Mouse (Mus musculus) heart, embryonic 11.5 days (tissue): ENCODE data around the gene Grsf1. TPM values are rescaled to one million over a fixed set of nuclear protein-coding genes. Genes with fewer than 3 reads are reported as not detected.

Experiments used
- ATAC-seq: fragments of 200-750 bp; cut with Nextera tagmentation; replicated peaks from 2 replicates; pipeline ENCODE4 v1.8.0; 2017; ENCODE audit warnings: moderate library complexity; ENCODE audit not compliant: insufficient number of reproducible peaks, low FRiP score, low TSS enrichment
- H3K27ac ChIP-seq: fragments of 300-500 bp; sonication (generic); 2 replicates; pipeline ENCODE4 v1.5.1; 2014; ENCODE audit warnings: mild to moderate bottlenecking, low read depth, low read length
- H3K27me3 ChIP-seq: fragments of 300-500 bp; sonication (generic); 2 replicates; pipeline ENCODE4 v1.6.1; 2014; ENCODE audit warnings: mild to moderate bottlenecking, low read length, mixed read lengths; ENCODE audit not compliant: control insufficient read depth, insufficient read depth
- H3K36me3 ChIP-seq: fragments of 300-500 bp; sonication (generic); 2 replicates; pipeline ENCODE4 v1.6.1; 2014; ENCODE audit warnings: mild to moderate bottlenecking, low read length, moderate library complexity, mixed read lengths; ENCODE audit not compliant: control insufficient read depth, insufficient read depth
- H3K4me1 ChIP-seq: fragments of 300-500 bp; sonication (generic); 2 replicates; pipeline ENCODE4 v1.6.1; 2014; ENCODE audit warnings: low read length; ENCODE audit not compliant: control insufficient read depth, insufficient read depth
- H3K4me2 ChIP-seq: fragments of 300-500 bp; sonication (generic); 2 replicates; pipeline ENCODE4 v1.6.1; 2014; ENCODE audit warnings: mild to moderate bottlenecking, moderate library complexity
- H3K4me3 ChIP-seq: fragments of 300-500 bp; sonication (generic); 2 replicates; pipeline ENCODE4 v1.5.1; 2014; ENCODE audit warnings: low read depth, low read length
- H3K9ac ChIP-seq: fragments of 300-500 bp; sonication (generic); 2 replicates; pipeline ENCODE4 v1.6.1; 2014; ENCODE audit warnings: mild to moderate bottlenecking, low read depth, low read length, moderate library complexity
- H3K9me3 ChIP-seq: fragments of 300-500 bp; sonication (generic); replicated peaks from 2 replicates; pipeline ENCODE4 v1.6.1; 2016; ENCODE audit warnings: low read length; ENCODE audit not compliant: control insufficient read depth
- WGBS: fragments of 180-500 bp; shearing (Covaris S2); extraction: QIAGEN DNeasy Blood & Tissue Kit; methylation state at CpG from one replicate; pipeline ENCODE4 v1.1.7; 2014; ENCODE audit not compliant: insufficient replicate concordance; 5-methylcytosine and 5-hydroxymethylcytosine counted together
- polyA plus RNA-seq: library from polyadenylated mRNA; unstranded; fragments of >200 nt; fragmentation: Nextera tagmentation; extraction: Ambion mirVana; gene quantifications from 2 replicates; pipeline ENCODE4 v1.2.1, GENCODE M21; 2014

Gene Grsf1
- polyA plus RNA-seq, 1 experiment from 2014 or later, result 72.7 TPM

DNA sequence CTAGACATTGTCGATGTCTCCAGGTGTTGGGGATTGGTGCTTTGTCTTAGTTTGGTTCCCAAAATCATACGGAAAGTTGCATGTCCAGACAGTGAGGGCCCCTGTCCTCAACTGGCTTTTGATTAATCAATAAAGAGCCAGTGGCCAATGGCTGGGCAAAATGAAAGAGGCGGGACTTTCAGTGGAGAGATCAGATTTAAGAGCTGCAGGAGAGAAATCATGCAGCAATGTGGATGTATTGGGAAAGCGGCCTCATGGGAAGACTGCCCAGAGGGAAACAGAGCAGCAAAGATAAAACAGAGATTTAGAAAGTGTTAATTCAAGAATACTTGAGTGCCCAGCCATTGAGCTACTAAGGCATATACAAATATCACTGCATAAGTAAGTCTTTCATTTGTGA lies 16.6 kb upstream of the Grsf1 start:
- Histone ChIP-seq H3K36me3 (no peaks in the 10 kb centered on the region), H3K4me3 (no peak overlapping the region), H3K4me1 (no peaks in the 10 kb centered on the region), H3K4me2 (no peak overlapping the region), H3K9me3 (no peaks in the 10 kb centered on the region), H3K27me3 (no peaks in the 10 kb centered on the region), H3K9ac (no peak overlapping the region), H3K27ac (no peak overlapping the region)
- ATAC-seq, result no peak
- 86% methylated on average over 4 of the region's 4 CpGs for WGBS

DNA sequence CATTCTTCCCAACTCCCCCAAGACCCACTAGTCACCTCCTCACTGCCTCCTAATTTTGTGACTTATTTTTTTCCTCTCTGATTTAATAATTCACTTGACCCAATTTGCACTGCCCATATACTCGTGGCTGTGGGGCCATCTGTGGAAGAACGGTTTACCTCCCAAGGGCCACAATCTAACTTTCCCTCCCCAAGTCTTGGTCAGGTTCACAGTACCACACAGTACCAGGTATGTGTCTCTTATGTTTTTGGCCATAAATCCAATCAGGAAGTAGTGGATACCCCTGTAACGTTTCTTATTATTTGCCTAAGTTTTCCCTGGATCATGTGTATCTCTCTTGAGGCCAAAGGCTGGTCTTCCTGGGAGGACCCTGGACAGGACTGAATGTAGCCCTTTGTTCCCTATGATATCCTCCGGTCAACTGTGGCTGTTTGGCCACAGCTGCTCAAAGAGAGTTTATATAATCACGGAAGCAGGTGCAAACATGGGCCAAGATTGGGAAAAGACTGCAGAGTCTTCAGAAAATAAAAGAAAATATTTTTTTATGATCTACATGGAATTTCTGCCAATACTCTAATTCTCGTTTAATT lies 15.6 kb upstream of the Grsf1 start:
- Histone ChIP-seq H3K9me3 (no peaks in the 10 kb centered on the region), H3K36me3 (no peaks in the 10 kb centered on the region), H3K4me1 (no peaks in the 10 kb centered on the region), H3K27ac (no peak overlapping the region), H3K4me3 (no peak overlapping the region), H3K27me3 (no peaks in the 10 kb centered on the region), H3K4me2 (no peak overlapping the region), H3K9ac (no peak overlapping the region)
- 73% methylated on average over 6 of the region's 6 CpGs for whole genome bisulfite sequencing
- ATAC-seq, result no peak

DNA sequence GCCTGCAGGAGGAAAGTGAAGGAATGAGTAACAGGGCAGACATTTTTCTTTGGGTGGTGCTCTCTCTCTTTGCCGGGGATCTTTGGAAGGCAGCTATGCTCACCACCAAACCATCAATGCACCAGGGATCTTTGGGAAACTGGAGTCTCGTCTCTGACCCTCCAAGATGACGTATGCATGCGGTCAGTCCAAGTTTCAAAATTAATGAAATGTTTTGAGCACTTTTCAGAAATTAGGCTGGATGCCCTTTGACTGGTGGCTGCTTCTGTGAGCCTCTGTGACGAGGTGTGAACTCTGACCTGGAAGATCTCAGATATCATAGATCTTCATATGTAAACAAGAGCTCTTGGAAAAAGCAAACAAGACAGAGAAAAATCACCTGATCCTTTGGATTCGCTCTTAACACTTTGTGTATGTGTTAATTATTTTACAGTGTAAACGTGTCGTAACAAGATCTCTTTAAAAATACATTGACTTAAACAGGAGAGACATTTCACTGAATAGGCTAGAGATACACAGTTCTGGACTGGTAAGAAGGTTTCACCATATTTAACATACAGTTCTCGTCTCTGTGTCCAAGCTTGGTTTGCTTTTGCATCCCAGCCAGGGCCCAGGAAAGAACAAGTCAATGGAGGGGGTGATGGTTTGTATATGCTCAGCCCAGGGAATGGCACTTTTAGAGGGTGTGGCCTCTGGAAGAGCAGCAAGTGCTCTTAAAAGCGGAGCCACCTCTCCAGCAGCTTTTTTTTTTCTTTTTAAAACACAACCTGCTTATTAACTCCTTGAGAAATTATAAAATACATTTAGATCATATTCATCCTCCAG lies 14.9 kb upstream of the Grsf1 start:
- Histone ChIP-seq H3K4me3 (no peak overlapping the region), H3K4me1 (no peaks in the 10 kb centered on the region), H3K9ac (no peak overlapping the region), H3K27ac (no peak overlapping the region), H3K27me3 (0 out of 2 replicates have a peak, but pooled peaks cover 2% of the 10 kb centered on the region), H3K36me3 (no peaks in the 10 kb centered on the region), H3K9me3 (no peaks in the 10 kb centered on the region), H3K4me2 (no peak overlapping the region)
- ATAC-seq, result no peak
- WGBS, result 65% methylated on average over 10 of the region's 10 CpGs

DNA sequence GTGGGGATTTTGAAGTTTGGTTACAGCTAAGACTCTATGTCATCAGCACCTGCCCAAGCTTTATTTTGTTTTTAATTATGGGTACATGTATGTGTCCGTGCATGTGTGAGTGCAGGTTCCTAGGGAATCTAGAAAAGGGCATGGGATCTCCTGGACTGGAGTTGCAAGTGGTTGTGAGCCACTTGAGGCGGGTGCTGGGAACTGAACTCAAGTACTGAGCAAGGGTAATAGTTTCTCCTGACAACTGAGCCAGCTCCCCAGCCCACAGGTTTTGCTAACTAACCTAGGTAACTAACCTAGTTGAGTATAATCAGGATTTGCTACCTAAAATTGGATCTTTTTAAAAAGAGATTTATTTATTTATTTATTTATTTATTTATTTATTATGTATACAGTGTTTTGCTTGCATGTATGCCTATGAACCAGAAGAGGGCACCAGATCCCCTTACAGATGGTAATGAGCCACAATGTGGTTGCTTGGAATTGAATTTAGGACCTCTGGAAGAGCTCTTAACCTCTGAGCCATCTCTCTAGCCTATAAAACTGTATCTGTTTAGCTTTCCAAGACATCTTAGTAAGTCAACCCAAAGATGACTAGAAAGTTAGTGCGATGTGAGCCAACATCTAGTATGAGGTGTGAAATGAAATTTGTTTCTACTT lies 13.4 kb upstream of the Grsf1 start:
- Histone ChIP-seq H3K36me3 (no peaks in the 10 kb centered on the region), H3K27ac (no peak overlapping the region), H3K9me3 (no peaks in the 10 kb centered on the region), H3K4me2 (no peak overlapping the region), H3K9ac (no peak overlapping the region), H3K4me3 (no peak overlapping the region), H3K4me1 (no peaks in the 10 kb centered on the region), H3K27me3 (0 out of 2 replicates have a peak, but pooled peaks cover 2% of the 10 kb centered on the region)
- WGBS, result 68% methylated on average over 3 of the region's 3 CpGs
- ATAC-seq, result no peak

DNA sequence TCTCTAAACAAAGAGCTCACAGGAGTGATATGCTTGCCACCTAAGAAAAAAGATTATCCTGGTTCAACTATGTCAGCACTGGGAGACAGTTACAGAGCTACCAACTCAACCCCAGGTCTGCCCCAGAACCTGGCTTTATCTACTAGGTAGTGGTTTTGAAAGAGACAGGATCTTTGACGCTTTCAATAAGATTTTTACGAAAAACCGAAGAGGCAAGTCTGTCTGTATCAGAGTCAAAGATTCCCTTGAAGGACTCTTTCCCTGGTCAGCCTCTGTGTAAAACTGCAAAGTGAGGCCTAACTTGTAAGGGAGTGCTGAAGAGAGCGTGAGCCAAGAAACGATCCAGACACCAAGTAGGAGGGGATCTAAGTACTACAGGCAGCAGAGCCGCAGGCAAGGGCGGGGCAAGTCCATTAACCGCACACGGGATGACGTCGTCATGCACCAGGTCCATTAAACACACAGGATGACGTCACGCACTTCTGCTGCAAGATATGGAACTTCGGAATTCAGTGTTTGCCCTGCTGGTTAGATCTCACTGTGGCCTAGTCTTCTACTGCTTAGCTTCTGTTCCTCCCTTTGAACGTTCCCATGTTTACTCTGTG lies 12.7 kb upstream of the Grsf1 start:
- H3K27me3 ChIP-seq, result 0 out of 2 replicates have a peak, but pooled peaks cover 2% of the 10 kb centered on the region
- ATAC-seq, result no peak
- H3K27ac ChIP-seq, result no peak overlapping the region
- 68% methylated on average over 15 of the region's 15 CpGs for WGBS
- H3K36me3 ChIP-seq, result no peaks in the 10 kb centered on the region
- no peaks in the 10 kb centered on the region for H3K4me1 ChIP-seq
- no peaks in the 10 kb centered on the region for H3K9me3 ChIP-seq
- no peak overlapping the region for H3K4me3 ChIP-seq
- no peak overlapping the region for H3K4me2 ChIP-seq
- no peak overlapping the region for H3K9ac ChIP-seq

DNA sequence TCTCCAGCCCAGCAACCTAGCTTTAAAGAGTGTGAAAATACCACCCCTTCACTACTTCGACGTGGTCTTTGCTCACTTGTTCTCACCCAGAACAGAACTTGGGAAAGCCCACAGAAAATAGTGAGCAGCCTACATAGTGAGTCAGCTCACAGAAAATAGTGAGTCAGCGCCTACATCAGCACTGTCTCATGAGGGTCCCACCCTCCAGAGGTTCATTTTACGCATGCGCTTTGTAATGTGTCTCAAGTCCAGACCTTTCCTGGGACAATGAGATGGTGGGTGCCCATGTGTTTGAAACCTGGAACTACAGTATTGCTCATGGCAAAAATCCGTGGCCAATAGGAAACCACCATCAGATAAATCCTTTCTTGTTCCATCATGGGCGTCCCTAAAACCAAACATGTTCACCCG lies 12.0 kb upstream of the Grsf1 start:
- 74% methylated on average over 8 of the region's 8 CpGs for WGBS
- H3K9ac ChIP-seq, result no peak overlapping the region

DNA sequence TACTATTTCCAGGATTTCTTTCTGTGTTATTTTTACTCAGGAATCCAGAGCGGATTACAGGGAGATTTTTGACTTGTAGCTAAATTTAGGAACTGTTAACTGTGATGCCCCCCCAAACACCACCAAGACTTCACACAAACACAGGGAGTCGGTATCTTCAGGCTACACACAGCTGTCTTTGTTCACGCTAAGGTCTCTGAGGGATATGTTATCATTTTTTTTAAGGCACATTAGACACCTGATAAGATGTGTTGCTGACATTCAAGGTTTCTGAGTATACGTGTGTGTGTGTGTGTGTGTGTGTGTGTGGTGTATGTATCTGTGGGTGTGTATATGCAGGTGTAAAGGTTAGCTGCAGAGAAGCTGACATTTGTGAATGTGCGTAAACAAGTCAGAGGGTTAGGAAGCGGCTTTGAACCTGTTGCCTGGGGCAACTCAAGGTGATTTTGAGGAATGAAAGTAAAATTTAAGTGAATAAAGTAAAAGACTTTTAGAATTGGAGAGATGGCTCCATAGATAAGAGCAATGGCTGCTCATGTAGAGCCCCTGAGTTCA lies 9.9 kb upstream of the Grsf1 start:
- no peak for ATAC-seq
- no peak overlapping the region for H3K4me3 ChIP-seq
- H3K4me2 ChIP-seq, result no peak overlapping the region
- H3K27me3 ChIP-seq, result 0 out of 2 replicates have a peak, but pooled peaks cover 2% of the 10 kb centered on the region
- H3K9me3 ChIP-seq, result no peaks in the 10 kb centered on the region
- H3K27ac ChIP-seq, result no peak overlapping the region
- H3K4me1 ChIP-seq, result no peaks in the 10 kb centered on the region
- H3K9ac ChIP-seq, result no peak overlapping the region
- 40% methylated on average over 6 of the region's 6 CpGs for WGBS
- H3K36me3 ChIP-seq, result no peaks in the 10 kb centered on the region

More for the DNA sequence above, 12.0 kb upstream of the Grsf1 start:
- no peaks in the 10 kb centered on the region for H3K4me1 ChIP-seq
- H3K27me3 ChIP-seq, result 0 out of 2 replicates have a peak, but pooled peaks cover 2% of the 10 kb centered on the region
- H3K4me2 ChIP-seq, result no peak overlapping the region
- no peak overlapping the region for H3K27ac ChIP-seq
- no peak overlapping the region for H3K4me3 ChIP-seq
- ATAC-seq, result no peak
- H3K36me3 ChIP-seq, result no peaks in the 10 kb centered on the region
- H3K9me3 ChIP-seq, result no peaks in the 10 kb centered on the region

DNA sequence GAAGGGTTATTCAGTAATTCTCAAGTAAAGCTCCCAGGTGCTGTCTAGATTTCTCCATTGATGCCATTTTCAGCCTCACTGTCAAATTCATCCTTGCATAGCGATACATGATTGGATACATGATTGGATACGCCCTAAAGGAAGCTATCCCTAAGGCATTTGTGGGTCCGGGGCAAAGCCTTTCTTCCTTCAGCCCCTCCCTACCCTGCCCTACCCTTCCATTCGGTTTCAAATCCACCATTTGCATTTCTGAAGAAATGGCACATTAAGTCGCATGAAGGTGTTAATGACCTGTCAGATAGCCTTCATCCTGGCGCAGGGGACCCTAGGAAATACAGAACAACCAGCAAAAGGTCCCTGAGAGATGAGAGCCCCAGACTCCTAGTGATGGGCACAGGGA lies 9.3 kb upstream of the Grsf1 start:
- Histone ChIP-seq H3K27me3 (0 out of 2 replicates have a peak, but pooled peaks cover 2% of the 10 kb centered on the region), H3K4me2 (no peak overlapping the region), H3K4me3 (no peak overlapping the region), H3K9ac (no peak overlapping the region), H3K36me3 (no peaks in the 10 kb centered on the region), H3K4me1 (no peaks in the 10 kb centered on the region), H3K27ac (no peak overlapping the region), H3K9me3 (no peaks in the 10 kb centered on the region)
- WGBS, result 10% methylated on average over 6 of the region's 6 CpGs
- no peak for ATAC-seq
